Mouse (Mus musculus) embryo, embryonic 10 days (tissue): Measurements from ENCODE around the gene Exoc6.
A peak's percentile ranks its signal among the peaks of the same experiment; 100 is the strongest.
"Not testable (repeated sequence)": the region's sequence is repeated elsewhere in the genome, so short reads cannot be mapped to it uniquely, and the experiment has no call there.

ENCODE experiments used
- DNase-seq: peaks from one replicate; pipeline ENCODE4 v3.0.0-alpha.2; 2015; ENCODE audit warnings: low spot score

Gene Exoc6

GRCm38 (mm10) chr19:37537717-37538116, 12.5 kb upstream of the Exoc6 start:
- DNase-seq: no peak

- no peak for DNase-seq
Observed at GRCm38 (mm10) chr19:37540201-37540600, 10.0 kb upstream of the Exoc6 start.

GRCm38 (mm10) chr19:37543537-37544326, 6.5 kb upstream of the Exoc6 start:
- DNase-seq: peak; percentile 33

- DNase-seq: no peak
Observed at GRCm38 (mm10) chr19:37544476-37544875, 5.7 kb upstream of the Exoc6 start.

- no peak for DNase-seq
Observed at GRCm38 (mm10) chr19:37545231-37545630, 5.0 kb upstream of the Exoc6 start.

- DNase-seq: no peak
Observed at GRCm38 (mm10) chr19:37545725-37546124, 4.5 kb upstream of the Exoc6 start.

GRCm38 (mm10) chr19:37546776-37547175, 3.4 kb upstream of the Exoc6 start:
- DNase-seq: no peak

- DNase-seq: no peak
Observed at GRCm38 (mm10) chr19:37551040-37551566, 885 bp downstream of the Exoc6 start.

- DNase-seq: no peak
Observed at GRCm38 (mm10) chr19:37553376-37554265, 3.4 kb downstream of the Exoc6 start.

- not testable (repeated sequence) for DNase-seq
Observed at GRCm38 (mm10) chr19:37554266-37554650, 4.0 kb downstream of the Exoc6 start.

GRCm38 (mm10) chr19:37555863-37556566, 5.8 kb downstream of the Exoc6 start:
- no peak for DNase-seq

GRCm38 (mm10) chr19:37557898-37558297, 7.7 kb downstream of the Exoc6 start:
- no peak for DNase-seq

GRCm38 (mm10) chr19:37559286-37560079, 9.3 kb downstream of the Exoc6 start:
- DNase-seq: peak; percentile 68

- no peak for DNase-seq
Observed at GRCm38 (mm10) chr19:37560080-37560427, 9.8 kb downstream of the Exoc6 start.

- peak; percentile 39 for DNase-seq
Observed at GRCm38 (mm10) chr19:37561106-37561892, 11.1 kb downstream of the Exoc6 start.

GRCm38 (mm10) chr19:37563763-37564162, 13.5 kb downstream of the Exoc6 start:
- peak; percentile 74 for DNase-seq

GRCm38 (mm10) chr19:37565806-37566205, 15.6 kb downstream of the Exoc6 start:
- DNase-seq: no peak

GRCm38 (mm10) chr19:37569186-37569754, 19.1 kb downstream of the Exoc6 start:
- DNase-seq: no peak

- DNase-seq: no peak
Observed at GRCm38 (mm10) chr19:37570966-37571718, 20.9 kb downstream of the Exoc6 start.
